Mouse (Mus musculus) adrenal gland, postnatal 10 days (tissue): ENCODE data around the gene Scn3a. TPM values are rescaled to one million over a fixed set of nuclear protein-coding genes. Genes with fewer than 3 reads are reported as not detected.

Source experiments
- DNase-seq: peaks from one replicate; pipeline ENCODE4 v3.0.0; 2021; ENCODE audit warnings: mixed read lengths
- long read RNA-seq, 2 experiments: library from polyadenylated mRNA; stranded (forward); transcript quantifications; one replicate each; pipeline ENCODE4 v2.0.0; 2021
- total RNA-seq, 2 experiments: library from RNA; stranded (reverse); gene quantifications; 2 replicates each; pipeline ENCODE4 v1.2.3; 2021

Gene Scn3a
- total RNA-seq = 1 to 10 TPM; 5.2 to 7.2 TPM
- long read RNA-seq, experiment 1, partial matches to known transcripts = 0 of 1 reads
- long read RNA-seq, experiment 1, other reads (novel, unspliced or antisense) = 1 of 1 reads
- long read RNA-seq, experiment 2 = 0 reads

DNA sequence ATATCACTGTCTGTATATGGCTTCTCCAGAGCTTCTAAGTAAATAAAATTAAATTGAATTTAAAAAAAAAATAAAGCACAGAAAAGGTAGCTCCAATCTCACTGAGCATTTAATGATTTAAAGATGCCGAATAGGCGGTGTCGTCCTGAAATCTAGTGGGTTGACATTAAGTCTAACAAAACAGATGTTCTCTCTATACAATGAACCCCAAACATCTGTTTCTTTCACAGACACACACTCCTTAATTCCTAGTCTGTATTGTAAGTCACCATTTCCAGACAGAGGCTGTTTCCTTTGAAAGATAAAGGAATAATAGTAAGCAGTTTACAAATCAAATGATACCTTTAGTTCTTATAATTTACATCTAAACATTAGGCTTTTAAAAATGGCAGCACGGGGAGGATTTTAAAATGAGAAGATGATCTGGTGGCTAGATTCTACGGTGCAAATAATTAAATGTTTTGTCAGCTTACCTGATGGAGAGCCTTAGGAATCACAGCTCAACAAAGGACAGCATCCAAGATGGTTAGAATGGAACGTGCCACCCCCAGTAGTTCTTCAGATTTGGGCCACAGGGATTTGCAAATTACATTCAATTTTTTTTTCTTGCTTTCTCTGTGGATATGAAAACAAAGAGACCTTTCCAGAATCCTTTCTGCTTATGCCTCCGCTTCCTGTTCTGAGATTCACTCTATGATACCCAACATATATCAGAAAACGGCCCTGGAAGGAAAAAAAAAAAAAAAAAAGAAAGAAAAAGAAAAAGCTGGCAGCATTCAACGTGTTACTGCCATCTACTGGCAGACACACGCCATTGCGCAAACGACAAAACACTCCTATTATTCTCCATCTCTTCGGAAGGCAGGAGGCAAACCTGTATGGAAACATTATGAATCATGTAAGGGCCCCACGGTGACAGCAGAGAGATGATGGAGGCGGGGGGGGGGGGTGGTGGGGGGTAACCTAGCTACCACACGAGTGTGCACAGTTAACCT, at the start of gene Scn3a:
Gene Scn3a, minus strand, starts transcription at position 835 of the 995 bp plus-strand sequence.
- peak; percentile 62 for DNase-seq

DNA sequence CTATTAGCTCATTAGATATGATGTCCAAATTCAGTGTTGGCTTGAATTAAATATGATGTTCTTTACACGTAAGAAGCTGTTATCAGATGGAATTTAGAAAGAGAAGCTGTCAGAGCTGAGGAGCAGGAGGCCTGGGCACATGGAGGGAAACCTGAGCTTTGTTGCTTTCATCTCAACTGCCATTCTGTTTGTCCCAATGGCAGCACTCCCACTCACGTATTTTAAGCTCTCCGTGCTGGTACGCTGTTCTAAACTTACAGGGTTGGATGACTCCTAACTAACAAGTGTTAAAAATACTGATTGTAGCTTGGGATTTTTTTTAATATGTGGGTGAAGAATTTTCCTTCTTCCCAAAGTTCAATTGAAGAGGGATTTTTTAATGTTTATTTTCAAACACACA, 44.5 kb upstream of the Scn3a start:
- DNase-seq = no peak

DNA sequence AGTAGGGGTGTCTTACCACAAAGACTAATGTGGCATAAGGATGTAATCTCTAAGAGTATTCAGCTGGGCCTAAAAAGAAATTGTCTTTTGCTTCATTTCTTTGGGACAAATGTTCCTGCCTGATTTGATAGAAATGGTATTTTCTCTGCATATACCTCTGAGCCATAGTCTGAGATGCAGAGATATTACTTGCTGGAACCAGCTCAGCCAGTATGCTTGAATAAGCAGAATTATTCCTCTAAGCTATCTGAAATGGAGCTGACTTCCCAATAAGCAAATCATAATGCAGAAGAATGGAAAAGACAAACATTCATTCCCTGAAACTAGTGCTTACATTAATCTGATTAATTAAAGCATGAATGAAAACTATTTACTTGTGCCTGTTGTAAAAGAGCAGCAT, 40.4 kb upstream of the Scn3a start:
- DNase-seq = no peak

DNA sequence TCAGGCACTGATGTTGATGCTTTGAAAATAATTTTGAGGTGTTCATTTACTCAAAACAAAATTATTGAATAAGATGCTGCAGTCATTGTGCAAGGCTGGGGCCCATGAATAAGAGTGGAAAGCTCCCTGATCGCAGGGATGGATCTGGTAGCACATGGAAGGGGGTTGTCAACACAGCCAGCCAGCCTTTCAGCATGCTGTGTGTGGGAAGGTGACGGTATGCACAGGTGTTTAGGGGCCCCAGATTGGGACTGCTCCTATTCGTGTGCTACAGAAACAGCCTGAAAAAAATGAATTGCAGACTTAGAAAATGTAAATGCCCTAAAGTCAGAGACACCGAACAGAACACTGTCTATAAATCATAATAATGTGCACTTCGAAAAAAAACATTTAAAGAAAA, 20.3 kb upstream of the Scn3a start:
- no peak for DNase-seq

DNA sequence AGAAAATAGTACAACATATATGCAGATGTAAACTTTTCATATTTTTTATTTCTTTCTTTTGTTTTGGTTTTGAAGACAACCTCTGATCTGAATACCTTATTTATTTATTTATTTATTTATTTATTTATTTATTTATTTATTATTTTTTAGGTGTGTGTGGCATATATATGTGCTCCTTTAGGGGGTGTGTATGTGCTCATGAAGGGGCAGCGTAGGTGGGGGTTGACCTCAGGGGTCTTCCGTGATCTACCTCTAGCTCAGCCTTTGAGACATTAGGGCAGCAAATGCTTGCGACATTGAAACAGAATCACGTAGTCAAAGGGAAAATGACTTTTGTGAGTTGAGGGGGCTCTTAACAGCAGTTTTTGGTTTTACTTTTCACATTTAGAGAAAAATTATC, 498 bp upstream of the Scn3a start:
- no peak for DNase-seq

DNA sequence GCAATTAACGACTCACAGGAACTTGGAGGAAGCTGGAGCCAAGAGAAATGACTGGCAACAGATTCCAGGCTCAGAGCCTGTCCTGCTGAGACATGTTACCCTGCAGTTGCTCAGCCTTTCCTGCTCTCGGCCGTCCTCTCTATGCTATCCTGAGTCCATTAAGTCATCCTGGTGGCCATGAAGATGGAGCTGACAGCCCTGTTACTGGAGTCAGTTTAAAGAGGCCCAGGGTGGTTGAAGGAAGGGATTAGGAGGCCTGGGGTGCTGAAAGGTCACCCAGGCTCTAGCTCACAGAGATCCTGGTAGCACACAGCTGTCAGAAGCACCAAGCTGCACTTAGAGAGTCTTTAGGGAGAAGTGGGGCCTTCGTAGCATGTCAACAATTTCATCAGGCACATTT, 3.5 kb downstream of the Scn3a start:
- no peak for DNase-seq

DNA sequence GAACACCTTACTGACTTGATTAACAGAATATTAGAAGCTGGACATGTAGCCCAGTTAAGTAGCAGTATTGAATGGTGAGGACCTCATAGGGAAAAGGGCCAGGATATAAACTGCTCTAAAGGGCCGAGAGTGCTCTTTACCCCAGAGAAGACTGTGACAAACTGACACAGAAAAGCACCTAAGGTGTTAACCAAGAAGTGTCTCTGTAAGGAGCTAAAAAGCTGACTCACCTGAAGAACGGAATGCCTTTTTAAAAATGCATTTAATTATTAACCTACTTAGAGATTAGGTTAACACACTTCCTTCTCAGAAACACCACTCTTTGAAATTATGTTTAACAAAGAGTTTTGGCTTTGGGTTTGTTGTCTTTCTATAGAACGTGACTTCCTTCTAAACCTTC, 9.7 kb downstream of the Scn3a start:
- no peak for DNase-seq

DNA sequence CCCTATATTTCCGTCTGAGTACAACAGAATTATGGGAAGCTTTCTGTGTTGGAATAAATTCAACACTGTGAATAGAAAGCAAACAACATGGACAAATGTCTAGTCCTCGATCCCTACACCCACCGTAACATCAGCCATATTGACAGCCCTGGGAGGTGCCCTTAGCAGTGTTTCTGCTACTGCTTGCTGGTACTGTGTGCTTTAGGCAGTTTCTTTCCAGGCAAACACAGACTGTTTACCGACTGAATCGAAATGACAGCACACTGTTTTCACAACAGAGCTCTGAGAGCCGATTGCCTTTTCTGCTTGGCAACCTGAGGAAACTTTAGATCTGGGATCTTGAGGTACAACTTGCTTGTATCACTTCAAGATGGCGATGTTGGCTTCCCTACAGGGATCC, 12.8 kb downstream of the Scn3a start:
- no peak for DNase-seq

DNA sequence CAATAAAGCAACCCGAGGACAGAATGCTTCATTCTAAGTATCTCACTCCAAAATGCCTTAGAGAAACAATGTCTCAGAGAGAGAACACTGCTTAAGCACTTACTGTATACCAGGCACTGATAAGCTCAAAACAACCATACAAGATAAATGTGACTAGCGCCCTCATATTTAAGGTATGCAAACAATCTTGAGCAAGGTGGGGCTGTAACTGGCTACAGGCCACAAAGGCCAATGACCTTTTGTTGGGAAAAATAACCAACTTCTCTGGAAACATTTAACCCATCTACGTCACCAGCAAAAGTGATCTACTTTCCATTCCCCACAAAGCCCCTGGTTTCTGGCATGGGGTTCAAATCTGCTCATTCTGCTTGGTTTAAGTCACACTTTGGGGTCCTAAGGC, 14.0 kb downstream of the Scn3a start:
- no peak for DNase-seq

DNA sequence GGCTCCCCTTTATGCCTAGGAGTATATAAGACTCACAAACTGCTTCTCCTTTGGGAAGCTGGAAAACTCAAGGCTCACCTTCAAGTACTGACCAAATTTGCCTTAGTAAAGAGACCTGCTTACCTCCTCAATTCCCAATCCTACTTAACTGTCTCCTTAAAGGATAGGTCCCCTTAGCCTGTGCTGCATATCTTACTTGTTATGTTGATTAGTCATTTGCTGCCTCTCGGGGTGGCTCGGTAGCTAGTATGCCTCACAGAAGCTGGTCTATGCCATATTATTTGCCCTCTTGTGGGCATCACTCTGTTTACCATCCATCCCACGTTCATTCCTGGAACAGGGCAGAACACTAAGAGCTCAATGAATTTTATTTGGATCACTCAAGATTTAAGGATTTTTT, 14.7 kb downstream of the Scn3a start:
- DNase-seq = no peak

DNA sequence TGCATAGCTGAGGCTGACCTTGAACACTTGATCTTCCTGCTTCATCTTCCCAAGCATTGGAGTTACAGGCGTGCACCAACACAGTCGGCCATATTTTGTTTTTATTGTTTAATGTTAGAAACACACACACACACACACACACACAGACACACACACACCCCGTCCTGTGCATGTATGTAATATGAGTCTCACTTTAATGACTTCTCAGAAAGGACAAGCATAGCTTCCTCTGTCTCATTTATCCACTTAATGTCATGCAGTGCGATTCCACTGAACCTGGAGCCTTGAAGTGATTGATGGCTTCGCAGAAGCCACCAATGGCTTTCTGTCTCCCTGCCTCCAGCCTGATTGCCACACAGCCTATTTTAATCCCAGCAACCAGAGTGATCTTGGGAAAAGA, 15.2 kb downstream of the Scn3a start:
- peak; percentile 47 for DNase-seq

DNA sequence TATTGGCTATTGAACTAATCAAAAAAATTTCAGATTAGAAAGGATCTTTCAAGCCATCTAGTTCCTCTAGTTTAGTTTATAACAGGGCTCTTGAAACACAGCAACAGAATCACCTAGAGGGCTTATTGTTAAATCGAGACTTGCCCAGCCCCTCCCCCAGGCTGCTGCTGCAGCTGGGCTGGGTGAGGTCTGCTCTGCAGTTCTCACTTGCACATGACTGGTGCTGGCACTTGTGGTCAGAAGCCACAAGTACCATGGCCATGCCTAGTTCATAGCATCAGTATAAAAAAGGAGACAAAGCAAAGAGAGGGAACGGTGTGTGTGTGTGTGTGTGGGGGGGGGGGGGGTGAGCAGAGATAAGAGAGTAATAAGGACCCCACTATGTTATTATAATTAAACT, 15.7 kb downstream of the Scn3a start:
- no peak for DNase-seq

DNA sequence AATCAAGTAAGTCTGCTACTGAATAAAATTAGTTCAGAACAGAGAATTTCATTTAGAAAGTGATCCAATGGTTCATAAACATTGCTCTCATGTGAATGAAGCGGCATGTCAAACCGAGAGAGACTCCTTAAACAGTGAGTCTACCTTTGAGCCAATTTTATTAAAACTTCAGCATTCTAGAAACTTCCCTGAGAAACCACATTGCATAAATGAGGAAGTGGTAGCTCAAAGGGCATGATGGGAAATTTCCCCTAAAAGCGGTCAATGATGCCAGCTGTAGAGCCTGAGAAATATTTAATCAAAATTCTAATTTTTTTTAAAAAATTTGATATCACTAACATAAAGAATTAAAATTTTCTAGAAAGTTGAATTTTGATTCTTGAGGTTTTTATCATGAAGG, 16.9 kb downstream of the Scn3a start:
- no peak for DNase-seq

DNA sequence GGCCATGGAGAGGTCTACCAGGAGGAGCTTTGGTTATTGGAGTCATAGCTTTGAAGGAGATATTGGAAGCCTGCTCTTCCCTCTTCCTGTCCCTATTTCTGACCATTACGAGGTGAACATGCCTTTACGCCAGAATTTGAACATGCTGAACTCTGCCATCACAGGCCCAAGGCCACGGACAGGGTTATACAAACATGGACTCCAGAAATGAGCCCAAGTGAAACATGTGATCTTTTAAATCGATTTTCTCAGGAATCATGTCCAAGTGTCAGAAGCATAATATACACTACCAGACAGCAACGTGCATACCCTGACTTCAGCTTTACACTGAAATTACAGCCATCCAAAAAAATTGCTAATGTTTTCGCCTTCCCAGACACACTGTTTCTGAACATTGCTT, 18.8 kb downstream of the Scn3a start:
- DNase-seq = no peak

DNA sequence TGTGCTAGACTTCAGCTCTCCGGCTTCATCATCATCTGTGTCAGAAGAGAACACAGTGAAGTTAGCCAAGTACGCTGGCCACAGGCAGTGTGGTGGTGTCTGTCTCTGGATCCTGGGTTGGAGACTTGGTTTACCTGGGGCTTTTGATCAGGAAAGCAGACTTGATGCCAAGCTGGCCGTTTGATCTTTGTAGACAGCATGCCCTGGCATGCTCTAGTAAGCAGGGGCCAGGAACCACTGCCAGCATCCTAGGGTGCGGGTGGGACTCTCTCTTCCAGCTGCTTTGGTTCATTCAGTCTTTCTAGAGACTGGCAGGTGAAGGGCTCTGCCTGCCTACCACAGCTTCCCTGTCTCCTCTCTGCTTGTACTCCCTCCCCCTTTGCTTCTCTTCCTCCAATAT, 20.1 kb downstream of the Scn3a start:
- DNase-seq = peak; percentile 14

DNA sequence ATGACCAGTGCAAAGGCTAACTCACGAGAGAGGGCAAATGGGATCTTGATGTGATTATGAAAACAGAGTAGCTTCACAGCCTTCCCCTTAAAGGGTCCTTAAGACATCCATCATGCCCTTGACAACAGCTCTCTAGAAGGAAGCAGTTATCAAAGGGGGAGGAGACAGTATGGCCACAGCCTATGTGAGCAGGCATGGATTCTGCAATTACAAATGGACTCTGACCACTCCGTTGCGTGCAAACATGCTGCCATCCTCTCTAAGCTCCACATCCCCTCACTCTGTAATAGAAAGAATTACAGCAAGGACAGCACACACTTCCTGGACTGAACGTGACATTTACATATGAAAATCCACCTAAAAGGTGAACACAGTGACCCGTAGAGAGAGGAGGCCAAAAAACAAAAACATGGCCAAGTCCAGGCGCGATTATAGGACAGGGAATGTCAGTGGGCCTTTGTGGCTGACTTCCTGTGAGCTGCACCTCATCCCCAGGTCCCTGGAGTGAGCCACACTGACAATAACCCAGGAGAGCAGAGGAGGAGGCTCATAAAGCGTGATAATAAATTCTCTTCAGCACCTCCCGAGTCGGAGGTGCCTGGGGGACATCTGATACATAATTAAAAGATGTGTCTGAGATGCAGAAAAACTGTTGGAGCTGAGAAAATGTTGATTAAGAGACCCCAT, 24.4 kb downstream of the Scn3a start:
- no peak for DNase-seq

DNA sequence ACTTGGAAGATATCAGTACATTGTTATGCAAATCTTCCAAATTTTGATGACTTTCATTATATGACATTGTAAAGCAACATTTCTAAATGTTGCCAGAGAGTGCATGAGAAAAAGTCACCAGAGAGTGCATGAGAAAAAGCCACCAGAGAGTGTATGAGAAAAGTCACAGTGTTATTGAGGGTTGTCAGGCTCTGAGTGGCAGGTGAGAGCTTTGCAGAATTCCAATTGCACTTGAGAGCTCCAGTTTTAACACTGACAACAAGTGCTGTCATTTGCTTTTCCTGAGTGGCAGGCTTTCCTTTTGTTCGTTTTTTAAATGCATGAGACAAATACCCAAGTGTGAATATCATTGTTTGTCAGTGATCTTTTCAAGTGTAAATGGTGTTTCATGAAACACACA, 25.6 kb downstream of the Scn3a start:
- DNase-seq = no peak

DNA sequence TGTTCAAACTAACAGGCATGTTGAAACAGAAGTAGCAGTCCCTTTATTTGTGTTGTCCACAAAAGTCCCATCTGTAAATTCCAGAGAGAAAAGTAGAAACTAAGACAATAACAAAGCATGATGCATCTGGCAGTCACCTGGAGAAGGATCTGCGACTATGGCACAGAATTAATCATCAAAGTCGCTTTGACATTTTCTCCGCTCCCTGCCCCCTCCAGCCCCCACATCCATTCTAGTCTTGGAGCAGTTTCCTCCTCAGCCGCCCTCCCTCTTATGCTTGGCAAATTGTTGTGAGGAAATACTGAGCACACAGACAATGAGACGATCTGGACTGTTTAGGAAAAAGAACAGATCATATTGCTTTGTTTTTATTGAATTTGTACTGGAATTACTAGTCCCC, 29.0 kb downstream of the Scn3a start:
- DNase-seq = no peak

DNA sequence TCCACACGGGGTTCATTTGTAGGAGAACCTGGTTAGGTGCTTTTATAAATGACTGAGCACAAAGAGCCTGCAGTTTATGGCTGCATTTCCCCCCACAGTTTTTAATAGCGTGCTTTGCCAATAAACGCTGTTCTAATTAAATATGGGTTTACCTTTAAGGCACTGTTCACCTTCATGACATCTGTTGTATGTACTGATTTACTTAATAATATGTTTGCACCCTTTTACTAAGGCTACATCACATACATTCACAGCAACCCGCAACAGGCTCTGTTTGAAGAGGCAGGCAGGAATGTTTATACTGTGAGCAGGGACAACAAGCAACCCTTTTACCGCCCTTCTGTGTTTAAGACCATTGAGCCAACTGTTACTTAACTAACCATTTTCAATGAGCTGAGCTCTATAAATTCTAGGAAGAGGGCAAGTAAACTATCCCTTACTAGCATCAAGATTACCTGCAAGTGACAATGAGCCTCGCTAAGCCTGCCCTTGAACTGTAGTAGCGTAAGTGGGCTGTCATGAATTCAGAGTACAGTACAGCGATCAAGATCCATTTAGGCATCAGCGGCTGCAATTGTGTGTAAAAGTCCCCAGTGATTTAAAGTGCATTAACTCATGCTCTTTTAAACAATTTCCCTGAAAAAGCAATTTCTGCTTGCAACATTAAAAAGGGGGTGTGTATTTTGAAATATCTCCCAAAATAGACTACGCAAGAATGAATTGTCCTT, 35.1 kb downstream of the Scn3a start:
- no peak for DNase-seq

DNA sequence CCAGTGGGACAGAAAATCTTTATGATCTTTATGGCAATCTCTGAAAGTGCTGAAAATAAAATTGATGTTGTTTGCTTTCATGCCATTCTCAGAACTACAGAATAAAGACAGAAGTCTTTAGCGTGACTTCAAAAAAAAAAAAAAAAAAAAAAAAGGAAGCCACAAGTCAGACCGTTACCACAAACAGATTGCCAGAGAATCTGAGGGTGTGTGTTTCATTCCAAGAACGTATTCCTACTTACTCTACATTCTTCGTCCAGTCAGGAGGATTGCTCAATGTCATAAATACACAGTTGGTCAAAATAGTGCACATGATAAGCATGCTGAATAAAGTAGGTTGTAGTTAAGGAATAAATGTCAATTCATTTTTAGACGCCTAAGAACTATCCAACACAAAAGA, 38.3 kb downstream of the Scn3a start:
- no peak for DNase-seq

DNA sequence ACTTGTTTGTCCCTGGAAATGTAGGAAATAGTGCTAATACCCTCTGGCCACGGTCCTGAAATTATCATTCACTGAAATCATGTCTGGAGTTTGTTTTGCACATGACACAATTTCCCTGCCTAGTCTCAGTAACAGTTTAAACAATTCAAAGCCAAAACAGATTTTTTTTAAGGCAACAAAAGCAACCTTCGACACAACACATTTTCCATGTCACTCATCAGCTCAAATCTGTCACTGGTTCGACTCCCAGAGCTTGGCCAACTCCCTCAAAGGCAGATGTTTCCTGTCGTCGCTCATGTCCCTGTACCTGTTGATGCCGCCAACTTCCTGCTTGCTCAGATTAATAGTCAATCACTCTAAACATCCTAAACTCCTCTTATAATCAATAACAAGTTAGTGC, 50.7 kb downstream of the Scn3a start:
- DNase-seq = no peak

DNA sequence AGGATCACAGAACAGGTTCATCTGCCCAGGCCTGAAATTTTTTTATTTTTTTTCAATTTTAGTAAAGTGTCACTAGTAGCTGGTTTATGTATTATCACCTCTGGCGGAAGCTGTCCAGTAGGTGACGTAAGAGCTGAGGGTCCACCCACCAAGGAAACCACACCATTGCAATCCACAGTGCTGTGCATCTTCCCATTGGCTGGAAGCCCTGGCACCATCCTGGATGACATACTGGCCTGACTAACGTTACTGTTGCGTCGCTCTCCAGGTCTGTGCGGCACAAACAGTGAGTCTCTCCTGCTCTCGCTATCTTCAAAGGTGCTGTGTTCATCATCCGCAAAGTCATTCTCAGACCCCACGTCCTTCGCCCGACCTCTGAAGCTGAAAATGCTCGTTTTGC, 59.2 kb downstream of the Scn3a start:
- no peak for DNase-seq

DNA sequence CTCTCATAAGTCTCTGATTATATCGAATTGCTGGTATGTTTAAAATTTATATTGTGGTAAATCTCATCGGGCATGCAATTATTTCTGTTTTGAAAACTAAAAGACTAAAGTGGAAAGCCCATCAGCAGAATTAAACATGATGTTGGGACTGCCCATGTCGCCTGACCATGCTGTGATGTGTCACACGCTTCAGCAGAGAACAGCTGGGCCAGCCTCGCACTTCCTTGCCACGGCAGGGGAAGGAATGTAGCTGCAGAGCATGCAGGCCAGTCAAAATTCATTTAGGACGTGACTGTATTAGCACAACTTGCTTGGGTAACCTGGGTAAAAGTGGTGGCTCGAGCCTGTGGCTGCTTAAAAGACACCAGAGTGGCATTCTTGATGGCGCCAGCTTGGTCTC, 77.0 kb downstream of the Scn3a start:
- DNase-seq = no peak
